In genomic region chr3:92609804-92610203, GRCm38 (mm10) we compare ENCODE assay signal across 27 mouse cellular contexts. TPM values are rescaled to one million over a fixed set of nuclear protein-coding genes. Genes with fewer than 3 reads are reported as not detected.
DNase-seq lines count a peak whose midpoint lies in the region.
"Had no signal": no experiment of that assay in that cellular context is flagged by ENCODE, and none has a peak within 500 bp of the region (broad histone marks: within the 10 kb centered on the region; RNA-seq: fewer than 3 reads in every experiment).

No protein-coding gene starts in this region.

- DNase-seq in 3134 (ENCODE audit: extremely low read depth, insufficient read length, low spot score): peak; percentile 18
- DNase-seq in Muller cell, postnatal 12 days (ENCODE audit: inconsistent ontology term): peak; percentile 12
- DNase-seq in gonadal fat pad, adult 2 months (ENCODE audit: low read depth): peak; percentile 79
- no peak for DNase-seq in gastrocnemius, postnatal 14 days
- DNase-seq in kidney, postnatal 36 days: no peak
- DNase-seq in gastrocnemius, postnatal 10 days: no peak
- DNase-seq: adrenal gland, adult 2 months; adrenal gland, postnatal 10 days; adrenal gland, postnatal 25 days; B cell, adult 2 months; cerebellum, adult 11-12 months; cerebellum, adult 2 months; cerebellum, adult 9-10 months; cerebellum, postnatal 10 days; cerebellum, postnatal 25 days; forebrain, postnatal 0 days had no signal

- intact Hi-C loops in gastrocnemius, postnatal 14 days (cut with DNase I; ENCODE audit: low total_unique reads): no loop called here

RNA-seq across cellular contexts. Expression of gene 2210017I01Rik, which starts 2.5 kb away (rescaled TPM):
- not detected in 2 replicates for polyA plus RNA-seq in gonadal fat pad, adult 2 months (2012; rRNA removed)
- not detected for total RNA-seq in gastrocnemius, postnatal 14 days (2021)
- not detected for total RNA-seq in gastrocnemius, postnatal 10 days (2021)
- total RNA-seq: adrenal gland, adult 2 months; adrenal gland, postnatal 10 days; adrenal gland, postnatal 25 days; CH12.LX; forebrain, postnatal 0 days; G1E had no signal
- polyA plus RNA-seq: adrenal gland, adult 2 months; CD4-positive, CD25-positive, alpha-beta regulatory T cell, adult 4 months; cerebellum, adult 2 months; cortical plate, adult 2 months; embryonic facial prominence, embryonic 10.5 days; embryonic facial prominence, embryonic 12.5 days; embryonic facial prominence, embryonic 14.5 days; erythroblast, embryonic 14.5 days; forebrain, embryonic 11.5 days; forebrain, embryonic 13.5 days; forebrain, embryonic 15.5 days; forebrain, postnatal 0 days; G1E had no signal

RNA-seq across cellular contexts. Expression of gene Lce6a, which starts 11.7 kb away (rescaled TPM):
- polyA plus RNA-seq in gonadal fat pad, adult 2 months (2012; rRNA removed): 0.45 TPM in 1 of 2 replicates, not detected in the other
- total RNA-seq in gastrocnemius, postnatal 14 days (2021): not detected
- total RNA-seq in gastrocnemius, postnatal 10 days (2021): not detected
- total RNA-seq: adrenal gland, adult 2 months; adrenal gland, postnatal 10 days; adrenal gland, postnatal 25 days; CH12.LX; forebrain, postnatal 0 days; G1E had no signal
- polyA plus RNA-seq: adrenal gland, adult 2 months; CD4-positive, CD25-positive, alpha-beta regulatory T cell, adult 4 months; cerebellum, adult 2 months; cortical plate, adult 2 months; embryonic facial prominence, embryonic 10.5 days; embryonic facial prominence, embryonic 12.5 days; embryonic facial prominence, embryonic 14.5 days; erythroblast, embryonic 14.5 days; forebrain, embryonic 11.5 days; forebrain, embryonic 13.5 days; forebrain, embryonic 15.5 days; forebrain, postnatal 0 days; G1E had no signal

RNA-seq across cellular contexts. Expression of gene Smcp, which starts 21.0 kb away (rescaled TPM):
- 27.9 and 30.2 TPM in 2 replicates for polyA plus RNA-seq in gonadal fat pad, adult 2 months (2012; rRNA removed)
- not detected for total RNA-seq in gastrocnemius, postnatal 14 days (2021)
- total RNA-seq in gastrocnemius, postnatal 10 days (2021): not detected
- total RNA-seq: adrenal gland, adult 2 months; adrenal gland, postnatal 10 days; adrenal gland, postnatal 25 days; CH12.LX; forebrain, postnatal 0 days; G1E had no signal
- polyA plus RNA-seq: adrenal gland, adult 2 months; CD4-positive, CD25-positive, alpha-beta regulatory T cell, adult 4 months; cerebellum, adult 2 months; cortical plate, adult 2 months; embryonic facial prominence, embryonic 10.5 days; embryonic facial prominence, embryonic 12.5 days; embryonic facial prominence, embryonic 14.5 days; erythroblast, embryonic 14.5 days; forebrain, embryonic 11.5 days; forebrain, embryonic 13.5 days; forebrain, embryonic 15.5 days; forebrain, postnatal 0 days; G1E had no signal

RNA-seq across cellular contexts. Expression of gene Ivl, which starts 36.3 kb away (rescaled TPM):
- not detected in 2 replicates for polyA plus RNA-seq in gonadal fat pad, adult 2 months (2012; rRNA removed)
- total RNA-seq in gastrocnemius, postnatal 14 days (2021): not detected
- total RNA-seq in gastrocnemius, postnatal 10 days (2021): not detected
- total RNA-seq: adrenal gland, adult 2 months; adrenal gland, postnatal 10 days; adrenal gland, postnatal 25 days; forebrain, postnatal 0 days had no signal
- polyA plus RNA-seq: adrenal gland, adult 2 months; CD4-positive, CD25-positive, alpha-beta regulatory T cell, adult 4 months; cerebellum, adult 2 months; cortical plate, adult 2 months; embryonic facial prominence, embryonic 10.5 days; embryonic facial prominence, embryonic 12.5 days; erythroblast, embryonic 14.5 days; forebrain, embryonic 11.5 days; forebrain, embryonic 13.5 days; forebrain, embryonic 15.5 days; forebrain, postnatal 0 days; G1E had no signal

RNA-seq across cellular contexts. Expression of gene Lce1a1, which starts 38.3 kb away (rescaled TPM):
- not detected in 2 replicates for polyA plus RNA-seq in gonadal fat pad, adult 2 months (2012; rRNA removed)
- not detected for total RNA-seq in gastrocnemius, postnatal 14 days (2021)
- total RNA-seq in gastrocnemius, postnatal 10 days (2021): not detected
- total RNA-seq: adrenal gland, adult 2 months; adrenal gland, postnatal 10 days; adrenal gland, postnatal 25 days; CH12.LX; forebrain, postnatal 0 days; G1E had no signal
- polyA plus RNA-seq: adrenal gland, adult 2 months; CD4-positive, CD25-positive, alpha-beta regulatory T cell, adult 4 months; cerebellum, adult 2 months; cortical plate, adult 2 months; embryonic facial prominence, embryonic 10.5 days; embryonic facial prominence, embryonic 12.5 days; embryonic facial prominence, embryonic 14.5 days; erythroblast, embryonic 14.5 days; forebrain, embryonic 11.5 days; forebrain, embryonic 13.5 days; forebrain, embryonic 15.5 days; forebrain, postnatal 0 days; G1E had no signal

Comparison
In these comparisons a context has a peak if more than half of its experiments do, and no peak if none do; other contexts are left out.
1. DNase-seq: peak in 3134 (single experiment), Muller cell, postnatal 12 days (single experiment) and gonadal fat pad, adult 2 months (single experiment); none in gastrocnemius, postnatal 14 days (single experiment), kidney, postnatal 36 days (0 of 2) and gastrocnemius, postnatal 10 days (single experiment).